Mouse (Mus musculus) forebrain, embryonic 15.5 days (tissue): ENCODE measurements around the gene Herc6. TPM values are rescaled to one million over a fixed set of nuclear protein-coding genes. Genes with fewer than 3 reads are reported as not detected.
A peak's percentile ranks its signal among the peaks of the same experiment; 100 is the strongest.

ENCODE experiments used
- ATAC-seq: fragments of 200-750 bp; cut with Nextera tagmentation; replicated peaks from 2 replicates; pipeline ENCODE4 v1.8.0; 2017; ENCODE audit warnings: mild to moderate bottlenecking, moderate TSS enrichment, moderate library complexity
- H3K27ac ChIP-seq: fragments of 300-500 bp; sonication (generic); replicated peaks from 2 replicates; pipeline ENCODE4 v1.5.1; 2015; ENCODE audit warnings: mild to moderate bottlenecking, inconsistent platforms
- H3K27me3 ChIP-seq: fragments of 300-500 bp; sonication (generic); 2 replicates; pipeline ENCODE4 v1.6.1; 2015; ENCODE audit warnings: inconsistent platforms
- H3K36me3 ChIP-seq: fragments of 300-500 bp; sonication (generic); 2 replicates; pipeline ENCODE4 v1.6.1; 2015; ENCODE audit warnings: mild to moderate bottlenecking, inconsistent platforms
- H3K4me1 ChIP-seq: fragments of 300-500 bp; sonication (generic); 2 replicates; pipeline ENCODE4 v1.6.1; 2015; ENCODE audit warnings: inconsistent platforms
- H3K4me2 ChIP-seq: fragments of 300-500 bp; sonication (generic); replicated peaks from 2 replicates; pipeline ENCODE4 v1.6.1; 2015; ENCODE audit warnings: mild to moderate bottlenecking, inconsistent platforms
- H3K4me3 ChIP-seq: fragments of 300-500 bp; sonication (generic); 2 replicates; pipeline ENCODE4 v1.5.1; 2015; ENCODE audit warnings: mild to moderate bottlenecking, inconsistent platforms
- H3K9ac ChIP-seq: fragments of 300-500 bp; sonication (generic); replicated peaks from 2 replicates; pipeline ENCODE4 v1.6.1; 2015; ENCODE audit warnings: mild to moderate bottlenecking, inconsistent platforms
- H3K9me3 ChIP-seq: fragments of 300-500 bp; sonication (generic); 2 replicates; pipeline ENCODE4 v1.6.1; 2016; ENCODE audit warnings: inconsistent platforms
- WGBS: fragments of 180-500 bp; shearing (Covaris S2); methylation state at CpG from one replicate; pipeline ENCODE4 v1.1.7; 2015; ENCODE audit warnings: mixed read lengths; 5-methylcytosine and 5-hydroxymethylcytosine counted together
- polyA plus RNA-seq: library from polyadenylated mRNA; unstranded; fragments of >200 nt; fragmentation: Nextera tagmentation; extraction: Ambion mirVana; gene quantifications from 2 replicates; pipeline ENCODE4 v1.2.1, GENCODE M21; 2015

The Herc6 gene
- polyA plus RNA-seq, 1 experiment from 2014 or later = 1.6 TPM

GRCm38 (mm10) chr6:57605546-57606307, 24.9 kb downstream of the Herc6 start:
- no peaks in the 10 kb centered on the region for H3K27me3 ChIP-seq
- H3K4me3 ChIP-seq = no peak overlapping the region
- no peak overlapping the region for H3K9ac ChIP-seq
- WGBS = 92% methylated on average over 7 of the region's 7 CpGs
- H3K4me2 ChIP-seq = no peak overlapping the region
- no peak overlapping the region for H3K27ac ChIP-seq
- no peaks in the 10 kb centered on the region for H3K4me1 ChIP-seq
- H3K9me3 ChIP-seq = no peaks in the 10 kb centered on the region
- no peaks in the 10 kb centered on the region for H3K36me3 ChIP-seq
- ATAC-seq = no peak

- 77% methylated on average over 2 of the region's 2 CpGs for WGBS
- Histone ChIP-seq H3K27me3 (no peaks in the 10 kb centered on the region), H3K4me1 (no peaks in the 10 kb centered on the region), H3K36me3 (no peaks in the 10 kb centered on the region), H3K9ac (no peak overlapping the region), H3K27ac (no peak overlapping the region), H3K9me3 (no peaks in the 10 kb centered on the region), H3K4me2 (no peak overlapping the region), H3K4me3 (no peak overlapping the region)
- ATAC-seq = no peak
These were observed 27.2 kb downstream of the Herc6 start for GRCm38 (mm10) chr6:57607999-57608398.

GRCm38 (mm10) chr6:57609631-57610030, 28.8 kb downstream of the Herc6 start:
- Histone ChIP-seq H3K27me3 (no peaks in the 10 kb centered on the region), H3K4me2 (no peak overlapping the region), H3K27ac (no peak overlapping the region), H3K9me3 (no peaks in the 10 kb centered on the region), H3K9ac (no peak overlapping the region), H3K36me3 (no peaks in the 10 kb centered on the region), H3K4me1 (no peaks in the 10 kb centered on the region), H3K4me3 (no peak overlapping the region)
- WGBS = 41% methylated on average over 2 of the region's 2 CpGs
- ATAC-seq = no peak

- 88% methylated on average over 2 of the region's 2 CpGs for WGBS
- H3K9ac ChIP-seq = no peak overlapping the region
These were observed 35.0 kb downstream of the Herc6 start for GRCm38 (mm10) chr6:57615788-57616187.

GRCm38 (mm10) chr6:57639531-57639930, 58.7 kb downstream of the Herc6 start:
- Histone ChIP-seq H3K27ac (no peak overlapping the region), H3K9me3 (no peaks in the 10 kb centered on the region), H3K4me3 (no peak overlapping the region), H3K9ac (no peak overlapping the region), H3K4me1 (no peaks in the 10 kb centered on the region), H3K36me3 (no peaks in the 10 kb centered on the region), H3K4me2 (no peak overlapping the region), H3K27me3 (no peaks in the 10 kb centered on the region)
- WGBS = 35% methylated on average over 1 of the region's 1 CpGs
- ATAC-seq = no peak

More at GRCm38 (mm10) chr6:57615788-57616187, 35.0 kb downstream of the Herc6 start:
- Histone ChIP-seq H3K27ac (no peak overlapping the region), H3K27me3 (no peaks in the 10 kb centered on the region), H3K4me1 (no peaks in the 10 kb centered on the region), H3K4me2 (no peak overlapping the region), H3K36me3 (no peaks in the 10 kb centered on the region), H3K9me3 (no peaks in the 10 kb centered on the region), H3K4me3 (no peak overlapping the region)
- no peak for ATAC-seq

GRCm38 (mm10) chr6:57641789-57642188, 61.0 kb downstream of the Herc6 start:
- peak; percentile 91 for ATAC-seq
- no peak overlapping the region for H3K4me2 ChIP-seq
- no peaks in the 10 kb centered on the region for H3K4me1 ChIP-seq
- no peaks in the 10 kb centered on the region for H3K36me3 ChIP-seq
- H3K4me3 ChIP-seq = no peak overlapping the region
- H3K27me3 ChIP-seq = no peaks in the 10 kb centered on the region
- H3K27ac ChIP-seq = no peak overlapping the region
- 30% methylated on average over 4 of the region's 4 CpGs for WGBS
- no peak overlapping the region for H3K9ac ChIP-seq
- H3K9me3 ChIP-seq = no peaks in the 10 kb centered on the region

GRCm38 (mm10) chr6:57647256-57647655, 66.5 kb downstream of the Herc6 start:
- H3K27me3 ChIP-seq = no peaks in the 10 kb centered on the region
- H3K9ac ChIP-seq = no peak overlapping the region
- 49% methylated on average over 1 of the region's 1 CpGs for WGBS
- H3K27ac ChIP-seq = no peak overlapping the region
- H3K36me3 ChIP-seq = no peaks in the 10 kb centered on the region
- H3K9me3 ChIP-seq = no peaks in the 10 kb centered on the region
- ATAC-seq = no peak
- H3K4me2 ChIP-seq = no peak overlapping the region
- H3K4me3 ChIP-seq = no peak overlapping the region
- H3K4me1 ChIP-seq = no peaks in the 10 kb centered on the region

GRCm38 (mm10) chr6:57661295-57661694, 80.5 kb downstream of the Herc6 start:
- WGBS = 86% methylated on average over 4 of the region's 4 CpGs
- H3K27ac ChIP-seq = no peak overlapping the region
- no peak overlapping the region for H3K4me3 ChIP-seq
- H3K4me1 ChIP-seq = no peaks in the 10 kb centered on the region
- no peak overlapping the region for H3K4me2 ChIP-seq
- ATAC-seq = no peak
- H3K9ac ChIP-seq = no peak overlapping the region
- no peaks in the 10 kb centered on the region for H3K27me3 ChIP-seq
- no peaks in the 10 kb centered on the region for H3K36me3 ChIP-seq
- H3K9me3 ChIP-seq = no peaks in the 10 kb centered on the region

- no peaks in the 10 kb centered on the region for H3K4me1 ChIP-seq
- WGBS = 96% methylated on average over 1 of the region's 1 CpGs
- no peak overlapping the region for H3K27ac ChIP-seq
These were observed 103.4 kb downstream of the Herc6 start for GRCm38 (mm10) chr6:57684156-57684555.

GRCm38 (mm10) chr6:57691467-57692261, 110.9 kb downstream of the Herc6 start, which contains the start of gene Pyurf:
Gene Pyurf, minus strand, starts transcription at chr6:57692078.
- peak within 1 kb of the TSS; percentile 84 for H3K9ac ChIP-seq
- H3K4me1 ChIP-seq = peaks cover 5% of the 10 kb centered on the region; the same call in 1 of the 2 replicates
- no peaks in the 10 kb centered on the region for H3K9me3 ChIP-seq
- WGBS = under 1% methylated on average over 52 of the region's 52 CpGs
- H3K4me3 ChIP-seq = peak within 1 kb of the TSS; percentile 90
- peak within 1 kb of the TSS; percentile 83 for H3K27ac ChIP-seq
- 0 out of 2 replicates have a peak, but pooled peaks cover 3% of the 10 kb centered on the region for H3K36me3 ChIP-seq
- no peaks in the 10 kb centered on the region for H3K27me3 ChIP-seq
- peak; percentile 97 for ATAC-seq
- H3K4me2 ChIP-seq = peak within 1 kb of the TSS; percentile 73

More at GRCm38 (mm10) chr6:57684156-57684555, 103.4 kb downstream of the Herc6 start:
- H3K27me3 ChIP-seq = no peaks in the 10 kb centered on the region
- H3K36me3 ChIP-seq = 0 out of 2 replicates have a peak, but pooled peaks cover 3% of the 10 kb centered on the region
- H3K4me2 ChIP-seq = no peak overlapping the region
- no peak overlapping the region for H3K4me3 ChIP-seq
- H3K9me3 ChIP-seq = no peaks in the 10 kb centered on the region
- H3K9ac ChIP-seq = no peak overlapping the region
- ATAC-seq = no peak

GRCm38 (mm10) chr6:57693116-57693515, 112.3 kb downstream of the Herc6 start:
- no peak for ATAC-seq
- H3K27ac ChIP-seq = no peak overlapping the region
- WGBS = 92% methylated on average over 3 of the region's 3 CpGs
- H3K36me3 ChIP-seq = 0 out of 2 replicates have a peak, but pooled peaks cover 3% of the 10 kb centered on the region
- H3K9me3 ChIP-seq = no peaks in the 10 kb centered on the region
- no peak overlapping the region for H3K4me2 ChIP-seq
- no peak overlapping the region for H3K9ac ChIP-seq
- peaks cover 5% of the 10 kb centered on the region; the same call in 1 of the 2 replicates for H3K4me1 ChIP-seq
- H3K27me3 ChIP-seq = no peaks in the 10 kb centered on the region
- H3K4me3 ChIP-seq = no peak overlapping the region

GRCm38 (mm10) chr6:57701686-57702085, 120.9 kb downstream of the Herc6 start:
- peak overlapping the region; percentile 68 for H3K4me3 ChIP-seq
- H3K36me3 ChIP-seq = no peaks in the 10 kb centered on the region
- H3K9me3 ChIP-seq = no peaks in the 10 kb centered on the region
- peak overlapping the region; percentile 98 for H3K27ac ChIP-seq
- peak overlapping the region; percentile 91 for H3K9ac ChIP-seq
- WGBS = 36% methylated on average over 4 of the region's 4 CpGs
- no peak for ATAC-seq
- H3K4me2 ChIP-seq = peak overlapping the region; percentile 51
- H3K4me1 ChIP-seq = peaks cover 23% of the 10 kb centered on the region
- no peaks in the 10 kb centered on the region for H3K27me3 ChIP-seq
